Mouse (Mus musculus): Measurements from ENCODE around the gene Cd59a. TPM values are rescaled to one million over a fixed set of nuclear protein-coding genes. Genes with fewer than 3 reads are reported as not detected.

Gene Cd59a
- polyA plus RNA-seq, 1 experiment from 2014 or later = 67.0 TPM

GRCm38 (mm10) chr2:104150608-104151397 lies 55.2 kb downstream of the Cd59a start:
- H3K27ac ChIP-seq = no peak overlapping the region

GRCm38 (mm10) chr2:104153345-104153744 lies 57.7 kb downstream of the Cd59a start:
- Histone ChIP-seq H3K4me3 (replicated peaks; ENCODE audit: low read depth, low read length) (no peak overlapping the region), H3K27ac (no peak overlapping the region), H3K36me3 (ENCODE audit: insufficient read depth, low read length) (no peaks in the 10 kb centered on the region), H3K9ac (ENCODE audit: low read depth, low read length) (no peak overlapping the region), H3K27me3 (ENCODE audit: insufficient read depth, low read length) (no peaks in the 10 kb centered on the region), H3K4me1 (replicated peaks; ENCODE audit: insufficient read depth, low read length) (0 out of 2 replicates have a peak, but pooled peaks cover 4% of the 10 kb centered on the region), H3K9me3 (replicated peaks; ENCODE audit: low read length) (no peaks in the 10 kb centered on the region), H3K4me2 (ENCODE audit: low read length) (no peak overlapping the region)
- DNase-seq (ENCODE audit: low spot score) (no peak), ATAC-seq (replicated peaks; ENCODE audit: low FRiP score, low read depth) (no peak)
- 75% methylated on average over 4 of the region's 4 CpGs for WGBS
- no peak for TF ChIP-seq CTCF (IDR thresholded peaks at IDR 0.05; ENCODE audit: low read depth)

More at GRCm38 (mm10) chr2:104150608-104151397, 55.2 kb downstream of the Cd59a start:
- Histone ChIP-seq H3K27me3 (ENCODE audit: insufficient read depth, low read length) (no peaks in the 10 kb centered on the region), H3K4me3 (replicated peaks; ENCODE audit: low read depth, low read length) (no peak overlapping the region), H3K36me3 (ENCODE audit: insufficient read depth, low read length) (no peaks in the 10 kb centered on the region), H3K4me2 (ENCODE audit: low read length) (no peak overlapping the region), H3K9me3 (replicated peaks; ENCODE audit: low read length) (no peaks in the 10 kb centered on the region), H3K9ac (ENCODE audit: low read depth, low read length) (no peak overlapping the region), H3K4me1 (replicated peaks; ENCODE audit: insufficient read depth, low read length) (0 out of 2 replicates have a peak, but pooled peaks cover 7% of the 10 kb centered on the region)
- WGBS = 63% methylated on average over 6 of the region's 6 CpGs
- no peak for TF ChIP-seq CTCF (IDR thresholded peaks at IDR 0.05; ENCODE audit: low read depth)
- no peak for ATAC-seq (replicated peaks; ENCODE audit: low FRiP score, low read depth)
- peak; percentile 36 for DNase-seq (ENCODE audit: low spot score)

GRCm38 (mm10) chr2:104153876-104154275 lies 58.3 kb downstream of the Cd59a start:
- Histone ChIP-seq H3K9me3 (replicated peaks; ENCODE audit: low read length) (no peaks in the 10 kb centered on the region), H3K4me2 (ENCODE audit: low read length) (no peak overlapping the region), H3K36me3 (ENCODE audit: insufficient read depth, low read length) (no peaks in the 10 kb centered on the region), H3K4me3 (replicated peaks; ENCODE audit: low read depth, low read length) (no peak overlapping the region), H3K27me3 (ENCODE audit: insufficient read depth, low read length) (no peaks in the 10 kb centered on the region), H3K9ac (ENCODE audit: low read depth, low read length) (no peak overlapping the region), H3K27ac (no peak overlapping the region), H3K4me1 (replicated peaks; ENCODE audit: insufficient read depth, low read length) (no peaks in the 10 kb centered on the region)
- no peak for TF ChIP-seq CTCF (IDR thresholded peaks at IDR 0.05; ENCODE audit: low read depth)
- 76% methylated on average over 3 of the region's 3 CpGs for WGBS
- ATAC-seq (replicated peaks; ENCODE audit: low FRiP score, low read depth) = no peak
- no peak for DNase-seq (ENCODE audit: low spot score)

GRCm38 (mm10) chr2:104157831-104158230 lies 62.2 kb downstream of the Cd59a start:
- Histone ChIP-seq H3K36me3 (ENCODE audit: insufficient read depth, low read length) (no peaks in the 10 kb centered on the region), H3K9ac (ENCODE audit: low read depth, low read length) (no peak overlapping the region), H3K4me1 (replicated peaks; ENCODE audit: insufficient read depth, low read length) (no peaks in the 10 kb centered on the region), H3K27me3 (ENCODE audit: insufficient read depth, low read length) (no peaks in the 10 kb centered on the region), H3K4me3 (replicated peaks; ENCODE audit: low read depth, low read length) (no peak overlapping the region), H3K27ac (no peak overlapping the region), H3K9me3 (replicated peaks; ENCODE audit: low read length) (no peaks in the 10 kb centered on the region), H3K4me2 (ENCODE audit: low read length) (no peak overlapping the region)
- ATAC-seq (replicated peaks; ENCODE audit: low FRiP score, low read depth) (no peak), DNase-seq (ENCODE audit: low spot score) (no peak)
- 71% methylated on average over 4 of the region's 4 CpGs for WGBS
- TF ChIP-seq CTCF (IDR thresholded peaks at IDR 0.05; ENCODE audit: low read depth) = no peak

GRCm38 (mm10) chr2:104163418-104163817 lies 67.8 kb downstream of the Cd59a start:
- DNase-seq (ENCODE audit: low spot score) = peak; percentile 74
- Histone ChIP-seq H3K4me3 (replicated peaks; ENCODE audit: low read depth, low read length) (no peak overlapping the region), H3K9ac (ENCODE audit: low read depth, low read length) (no peak overlapping the region), H3K27ac (no peak overlapping the region), H3K36me3 (ENCODE audit: insufficient read depth, low read length) (no peaks in the 10 kb centered on the region), H3K27me3 (ENCODE audit: insufficient read depth, low read length) (no peaks in the 10 kb centered on the region), H3K4me1 (replicated peaks; ENCODE audit: insufficient read depth, low read length) (0 out of 2 replicates have a peak, but pooled peaks cover 9% of the 10 kb centered on the region), H3K4me2 (ENCODE audit: low read length) (no peak overlapping the region), H3K9me3 (replicated peaks; ENCODE audit: low read length) (no peaks in the 10 kb centered on the region)
- 43% methylated on average over 7 of the region's 7 CpGs for WGBS
- TF ChIP-seq CTCF (IDR thresholded peaks at IDR 0.05; ENCODE audit: low read depth) = no peak
- peak; percentile 73; the same call in 1 of the 2 replicates for ATAC-seq (replicated peaks; ENCODE audit: low FRiP score, low read depth)

GRCm38 (mm10) chr2:104163978-104164487 lies 68.4 kb downstream of the Cd59a start:
- no peaks in the 10 kb centered on the region for H3K36me3 ChIP-seq (ENCODE audit: insufficient read depth, low read length)
- TF ChIP-seq CTCF (IDR thresholded peaks at IDR 0.05; ENCODE audit: low read depth) = no peak
- no peak overlapping the region for H3K27ac ChIP-seq

More at GRCm38 (mm10) chr2:104163978-104164487, 68.4 kb downstream of the Cd59a start:
- H3K4me3 ChIP-seq (replicated peaks; ENCODE audit: low read depth, low read length) = no peak overlapping the region
- ATAC-seq (replicated peaks; ENCODE audit: low FRiP score, low read depth) (no peak), DNase-seq (ENCODE audit: low spot score) (no peak)
- H3K4me1 ChIP-seq (replicated peaks; ENCODE audit: insufficient read depth, low read length) = 0 out of 2 replicates have a peak, but pooled peaks cover 9% of the 10 kb centered on the region
- 86% methylated on average over 4 of the region's 4 CpGs for WGBS
- no peaks in the 10 kb centered on the region for H3K27me3 ChIP-seq (ENCODE audit: insufficient read depth, low read length)
- H3K4me2 ChIP-seq (ENCODE audit: low read length) = no peak overlapping the region
- no peak overlapping the region for H3K9ac ChIP-seq (ENCODE audit: low read depth, low read length)
- H3K9me3 ChIP-seq (replicated peaks; ENCODE audit: low read length) = no peaks in the 10 kb centered on the region

Other genes with a start within 250 kb of the Cd59a start
- 34.1 and 43.7 TPM in 2 replicates for gene Lmo2, start 137.8 kb upstream of the Cd59a start, polyA plus RNA-seq (2015; fragmentation: Nextera tagmentation; extraction: Ambion mirVana)
- gene Fbxo3, start 68.1 kb upstream of the Cd59a start, polyA plus RNA-seq (2015; fragmentation: Nextera tagmentation; extraction: Ambion mirVana) = 49.0 and 51.5 TPM in 2 replicates
- gene 4931422A03Rik, start 67.4 kb upstream of the Cd59a start, polyA plus RNA-seq (2015; fragmentation: Nextera tagmentation; extraction: Ambion mirVana) = 1.3 and 1.4 TPM in 2 replicates
- not detected in 2 replicates for gene Gm10912, start 30.0 kb upstream of the Cd59a start, polyA plus RNA-seq (2015; fragmentation: Nextera tagmentation; extraction: Ambion mirVana)
- gene Gm10799, start 27.3 kb upstream of the Cd59a start, polyA plus RNA-seq (2015; fragmentation: Nextera tagmentation; extraction: Ambion mirVana) = not detected in 2 replicates
- 10.7 and 11.6 TPM in 2 replicates for gene Cd59b, start 26.0 kb upstream of the Cd59a start, polyA plus RNA-seq (2015; fragmentation: Nextera tagmentation; extraction: Ambion mirVana)
- gene A930018P22Rik, start 27.0 kb downstream of the Cd59a start, polyA plus RNA-seq (2015; fragmentation: Nextera tagmentation; extraction: Ambion mirVana) = 0.17 and 0.29 TPM in 2 replicates

Data from kidney, postnatal 0 days (tissue).